Mouse (Mus musculus): ENCODE data around the gene Myo1c.

DNA sequence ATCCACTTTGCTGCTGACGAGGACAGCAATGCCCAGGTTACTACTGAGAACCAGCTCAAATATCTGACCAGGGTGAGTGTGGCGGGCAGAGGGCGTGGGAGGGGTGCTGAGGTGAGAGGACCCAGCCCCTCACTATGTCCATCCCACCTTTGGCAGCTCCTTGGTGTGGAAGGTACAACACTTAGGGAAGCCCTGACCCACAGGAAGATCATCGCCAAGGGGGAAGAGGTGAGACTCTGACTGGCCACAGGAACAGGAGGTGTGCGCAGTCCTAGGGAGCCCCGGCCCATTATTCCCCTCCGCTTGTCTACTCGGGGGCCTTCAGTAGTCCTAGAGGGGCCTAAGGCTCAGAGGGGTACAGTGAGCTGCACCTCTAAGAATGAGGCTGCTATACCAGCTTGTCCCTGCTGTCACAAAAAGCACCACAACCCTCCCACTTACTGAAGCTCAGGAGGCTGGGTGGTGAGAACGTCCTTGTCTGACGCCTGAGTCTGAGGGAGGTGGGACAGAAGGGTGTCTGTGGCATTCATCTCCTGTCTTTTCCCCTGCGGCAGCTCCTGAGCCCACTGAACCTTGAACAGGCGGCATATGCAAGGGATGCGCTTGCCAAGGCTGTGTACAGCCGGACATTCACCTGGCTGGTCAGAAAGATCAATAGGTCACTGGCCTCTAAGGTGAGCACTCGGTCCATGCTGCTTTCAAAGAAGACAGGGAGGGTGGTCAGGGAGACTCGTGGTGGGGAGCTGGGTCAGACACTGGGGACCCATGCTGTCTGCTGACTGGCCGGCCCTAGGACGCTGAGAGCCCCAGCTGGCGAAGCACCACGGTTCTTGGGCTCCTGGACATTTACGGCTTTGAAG, 10.9 kb downstream of the Myo1c start:
- TF ChIP-seq POLR2A (IDR thresholded peaks at IDR 0.05; ENCODE audit: borderline replicate concordance, extremely low read depth, insufficient read depth, insufficient read length, poor library complexity, severe bottlenecking): no peak
- no peak for TF ChIP-seq CTCF (IDR thresholded peaks at IDR 0.05; ENCODE audit: borderline replicate concordance, extremely low read depth, insufficient read depth, insufficient read length)
